Mouse (Mus musculus) neural tube, postnatal 0 days (tissue): Measurements from ENCODE around the gene Olfr718-ps1. TPM values are rescaled to one million over a fixed set of nuclear protein-coding genes. Genes with fewer than 3 reads are reported as not detected.

ENCODE experiments used
- microRNA-seq: library from miRNA; unstranded; fragments of <30 nt; microRNA quantifications from one replicate; pipeline ENCODE4, GENCODE M21; 2016
- polyA plus RNA-seq: library from polyadenylated mRNA; unstranded; fragments of >200 nt; fragmentation: Nextera tagmentation; extraction: Ambion mirVana; gene quantifications from 2 replicates; pipeline ENCODE4 v1.2.1, GENCODE M21; 2015

Gene Olfr718-ps1
- not detected in 2 replicates for polyA plus RNA-seq

GRCm38 (mm10) chr5:143147481-143147880, at the start of gene Olfr718-ps1:
TSS of gene Olfr718-ps1 (minus strand) at chr5:143147581.

DNA sequence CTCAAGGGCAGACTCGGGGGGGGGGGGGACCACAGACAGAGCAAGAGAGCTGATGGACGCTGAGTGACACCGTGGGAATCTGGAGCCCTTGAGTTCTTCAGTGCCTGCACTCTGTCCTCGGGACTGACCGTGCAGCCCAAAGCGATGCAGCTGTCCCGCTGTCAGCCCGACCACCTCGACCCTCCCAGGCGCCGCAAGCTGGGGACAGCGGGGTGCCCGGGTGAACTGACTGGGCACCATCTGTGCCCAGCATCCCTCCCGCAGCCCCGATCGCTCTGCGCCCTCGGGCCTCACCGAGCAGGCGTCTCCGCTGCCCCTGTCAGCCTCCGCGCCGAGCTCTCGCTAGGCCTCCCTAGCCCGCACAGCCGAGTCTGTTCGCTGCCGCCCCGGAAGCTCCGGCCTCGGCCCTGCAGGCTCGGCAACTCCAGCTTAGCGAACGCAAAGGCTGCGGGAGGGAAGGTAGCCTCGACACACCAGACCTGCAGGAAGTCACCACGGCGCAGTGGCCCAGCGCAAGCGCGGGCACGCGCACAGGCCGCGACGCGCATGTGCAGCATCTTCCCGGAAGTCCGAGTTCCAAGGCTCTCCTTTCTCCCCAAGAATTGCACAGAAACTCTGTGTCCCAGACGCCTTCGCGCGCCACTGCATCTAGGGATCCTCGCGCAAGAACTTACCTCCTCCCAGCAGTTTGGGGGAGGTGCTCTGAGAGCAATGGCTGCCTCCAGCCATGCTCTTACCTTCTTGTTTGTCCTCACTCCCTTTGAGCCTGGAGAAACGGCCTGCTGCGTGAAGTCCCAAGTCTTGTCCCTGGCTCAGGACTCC, 33.1 kb upstream of the Olfr718-ps1 start, which contains the start of the genes Rbak and Spdye4b:
TSS of gene Rbak (minus strand) at position 521 of the 822 bp plus-strand sequence.
TSS of gene Spdye4b (plus strand) at position 763 of the 822 bp plus-strand sequence.

DNA sequence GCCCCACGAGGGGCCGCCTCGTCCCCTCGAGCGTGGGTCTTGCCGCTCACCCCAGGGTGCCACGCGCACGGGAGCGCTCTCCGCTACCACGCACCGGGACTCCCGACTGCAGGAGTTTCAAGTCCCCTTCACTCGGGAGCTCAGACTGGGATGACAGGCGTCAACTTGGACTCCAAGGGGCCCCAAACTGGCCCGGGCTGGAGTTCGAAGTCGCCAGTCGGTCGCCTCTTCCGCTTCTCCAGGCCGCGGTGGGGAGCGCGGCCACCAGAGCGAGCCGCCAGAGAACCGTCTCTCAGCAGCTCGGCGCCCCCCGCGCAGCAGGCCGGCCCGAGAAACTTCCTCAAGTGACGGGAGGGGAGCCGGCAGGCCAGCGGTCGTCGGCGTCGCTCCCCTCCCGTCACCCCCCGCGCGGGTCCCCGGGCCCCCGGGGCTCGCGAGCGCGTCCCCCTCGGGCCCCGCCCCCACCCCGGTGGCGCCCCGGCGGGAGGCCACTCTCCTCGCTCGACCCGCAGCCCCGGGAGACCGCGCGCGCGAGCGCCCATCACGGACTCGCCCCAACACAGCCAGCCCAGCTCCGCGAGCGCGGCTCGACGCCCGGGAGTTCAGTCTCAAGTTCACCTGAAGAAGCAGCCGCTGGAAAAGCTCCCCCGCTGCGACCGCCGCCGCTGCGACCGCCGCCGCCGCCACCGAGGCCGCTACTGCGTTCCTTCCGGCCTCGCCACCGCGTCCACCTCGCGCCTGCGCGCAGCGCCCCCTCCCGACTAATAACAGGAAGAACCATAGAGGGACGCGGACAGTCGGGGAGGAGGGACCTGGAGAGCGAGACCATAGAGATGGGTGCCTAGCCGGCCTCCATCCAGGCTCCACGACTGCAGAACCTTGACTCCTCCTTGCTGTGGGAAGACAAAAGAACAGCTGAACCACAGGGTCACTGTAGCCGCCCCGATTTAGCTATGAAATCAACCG, 34.8 kb downstream of the Olfr718-ps1 start, which contains the start of gene Rnf216:
TSS of gene Rnf216 (minus strand) at position 714 of the 966 bp plus-strand sequence.

Small RNA genes within 50 kb of the gene (microRNA-seq; reads per million reads assigned to microRNA genes)
- gene Gm44405: not detected

Other genes starting within 250 kb of the Olfr718-ps1 start
- 11,709 and 12,043 TPM in 2 replicates for gene Actb, start 240.8 kb downstream of the Olfr718-ps1 start, polyA plus RNA-seq
- gene Fscn1, start 187.2 kb downstream of the Olfr718-ps1 start, polyA plus RNA-seq: 358 and 406 TPM in 2 replicates
- 23.8 and 24.7 TPM in 2 replicates for gene Rnf216, start 34.6 kb downstream of the Olfr718-ps1 start, polyA plus RNA-seq
- gene Rbak, start 33.2 kb upstream of the Olfr718-ps1 start, polyA plus RNA-seq: 8.4 and 10.6 TPM in 2 replicates
- not detected in 2 replicates for gene Spdye4b, start 33.4 kb upstream of the Olfr718-ps1 start, polyA plus RNA-seq
- gene Spdye4a, start 79.3 kb upstream of the Olfr718-ps1 start, polyA plus RNA-seq: not detected in 2 replicates
- gene Zfp12, start 87.6 kb upstream of the Olfr718-ps1 start, polyA plus RNA-seq: 9.8 and 11.9 TPM in 2 replicates
- 6.9 and 7.9 TPM in 2 replicates for gene Zfp316, start 122.4 kb upstream of the Olfr718-ps1 start, polyA plus RNA-seq
- gene Zfp853, start 146.0 kb upstream of the Olfr718-ps1 start, polyA plus RNA-seq: 0.58 and 0.99 TPM in 2 replicates
- gene E130309D02Rik, start 167.8 kb upstream of the Olfr718-ps1 start, polyA plus RNA-seq: 19.9 and 21.3 TPM in 2 replicates
- 84.5 and 88.7 TPM in 2 replicates for gene Zdhhc4, start 181.7 kb upstream of the Olfr718-ps1 start, polyA plus RNA-seq
- 1.0 and 1.6 TPM in 2 replicates for gene Grid2ip, start 209.8 kb upstream of the Olfr718-ps1 start, polyA plus RNA-seq